Mouse (Mus musculus) G1E (cell line): Measurements from ENCODE around the gene Rlf.

Experiments used
- CTCF ChIP-seq: IDR thresholded peaks from 2 replicates; pipeline ENCODE4 v1.5.1; 2012; ENCODE audit warnings: low read depth, low read length, inconsistent platforms, mixed read lengths
- GATA1 ChIP-seq: IDR thresholded peaks from 2 replicates; pipeline ENCODE4 v1.6.1; 2012; ENCODE audit warnings: borderline replicate concordance, low read length, inconsistent platforms, mixed read lengths
- GATA2 ChIP-seq: IDR thresholded peaks from 2 replicates; pipeline ENCODE4 v1.6.1; 2012; ENCODE audit warnings: low read depth, low read length, inconsistent platforms, borderline replicate concordance
- POLR2AphosphoS5 ChIP-seq: IDR thresholded peaks from 2 replicates; pipeline ENCODE4 v1.6.1; 2012; ENCODE audit warnings: low read depth, low read length, inconsistent platforms; ENCODE audit not compliant: insufficient replicate concordance
- TAL1 ChIP-seq: conservative IDR thresholded peaks from 2 replicates; pipeline ENCODE4 v1.6.1; 2012; ENCODE audit warnings: low read depth, low read length, inconsistent platforms, mixed read lengths

GRCm38 (mm10) chr4:121216216-121216615 is 1.3 kb upstream of the Rlf start:
- no peak for TF ChIP-seq GATA1
- no peak for TF ChIP-seq CTCF
- no peak for TF ChIP-seq POLR2AphosphoS5
- no peak for TF ChIP-seq TAL1
- no peak for TF ChIP-seq GATA2
